33 mouse cellular contexts compared by ENCODE assay signal in the genomic region with DNA sequence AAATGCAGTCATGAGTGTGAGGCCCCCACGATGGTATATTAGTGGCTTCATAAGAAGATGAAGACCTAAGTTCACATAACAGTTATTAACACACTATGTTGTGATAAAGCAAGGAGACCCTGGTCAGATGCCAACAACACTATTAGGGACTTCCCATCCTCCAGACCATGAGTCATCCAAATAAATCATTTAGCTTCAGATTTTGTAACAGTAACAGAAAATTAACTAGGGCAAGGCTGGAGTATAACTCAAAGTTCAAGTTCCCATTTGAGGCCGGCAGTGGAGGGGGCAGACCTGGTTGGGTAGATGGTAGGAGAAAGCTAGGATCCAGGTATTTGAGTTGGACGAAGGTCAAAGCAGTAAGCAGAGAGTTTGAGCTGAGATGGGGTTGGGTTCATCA. TPM values are rescaled to one million over a fixed set of nuclear protein-coding genes. Genes with fewer than 3 reads are reported as not detected.
DNase-seq lines count a peak whose midpoint lies in the region; ATAC-seq and TF ChIP-seq lines count a peak whose summit lies in the region.
"Had no signal": no experiment of that assay in that cellular context is flagged by ENCODE, and none has a peak within 500 bp of the region (broad histone marks: within the 10 kb centered on the region; RNA-seq: fewer than 3 reads in every experiment).

No protein-coding gene starts in this region.

- POLR2A ChIA-PET in Patski (lab: Charles Lee), result no interaction called here

- peak overlapping the region; percentile 85 for H3K27ac ChIP-seq in liver, adult 2 months (replicated peaks; ENCODE audit: insufficient read depth, low read depth, low read length)
- H3K27ac ChIP-seq: heart, embryonic 10.5 days; hindbrain, embryonic 10.5 days; hindbrain, postnatal 0 days; layer of hippocampus, adult 2 months; limb, embryonic 12.5 days; liver, embryonic 15.5 days; neural tube, embryonic 15.5 days; stomach, embryonic 15.5 days had no signal

- peak; percentile 60 for DNase-seq in adrenal gland, adult 2 months
- DNase-seq in adrenal gland, postnatal 25 days, result no peak
- peak; percentile 98 for DNase-seq in liver, adult 2 months (ENCODE audit: extremely low read depth, low read depth, low spot score)
- DNase-seq in liver (no peak), Patski (ENCODE audit: low read depth, low spot score) (no peak)
- peak; percentile 42 for DNase-seq in fibroblast of lung, adult 2 months (ENCODE audit: low read depth)
- DNase-seq in left cerebral cortex, postnatal 36 days (ENCODE audit: low spot score in 2 of 2), result no peak
- DNase-seq: cerebellum, adult 8-10 months; layer of hippocampus, postnatal 36 days; lung, postnatal 10 days; thymus, postnatal 36 days had no signal

- H3K4me3 ChIP-seq in liver, adult 2 months (ENCODE audit: insufficient read depth, low read depth, low read length), result no peak overlapping the region
- H3K4me3 ChIP-seq: heart, embryonic 10.5 days; hindbrain, embryonic 10.5 days; layer of hippocampus, adult 2 months; limb, embryonic 12.5 days; liver, embryonic 15.5 days; neural tube, embryonic 15.5 days; stomach, embryonic 15.5 days had no signal

- TF ChIP-seq CTCF in liver, adult 2 months (IDR thresholded peaks at IDR 0.05; ENCODE audit: low read depth, low read length), result no peak
- TF ChIP-seq CTCF in Patski (IDR thresholded peaks at IDR 0.05), result no peak

- in situ Hi-C loops in Patski (cut with MboI; ENCODE audit: low pct_unique_long_range_greater_than_20kb), result no loop called here

- peak; percentile 27 for ATAC-seq in Patski
- no peak for ATAC-seq in monocyte, adult 5-6 weeks (replicated peaks; ENCODE audit: insufficient number of reproducible peaks, low FRiP score, low TSS enrichment, poor library complexity, severe bottlenecking)
- ATAC-seq: activated CD4-positive, CD25-positive, alpha-beta regulatory T cell, adult 4 months; CD4-positive, CD25-positive, alpha-beta regulatory T cell, adult 4 months; forebrain, embryonic 14.5 days; hindbrain, postnatal 0 days; intestine, embryonic 16.5 days had no signal

- H3K27me3 ChIP-seq in liver, adult 2 months (ENCODE audit: control insufficient read depth, insufficient read depth, low read length), result no peaks in the 10 kb centered on the region
- no peaks in the 10 kb centered on the region for H3K27me3 ChIP-seq in Patski
- H3K27me3 ChIP-seq: limb, embryonic 12.5 days; liver, embryonic 15.5 days; neural tube, embryonic 15.5 days; stomach, embryonic 15.5 days had no signal

- WGBS in liver, adult 2 months, result 26% methylated on average over 3 of the region's 3 CpGs

- no peaks in the 10 kb centered on the region for H3K79me2 ChIP-seq in liver, adult 2 months (ENCODE audit: control insufficient read depth, insufficient read depth, low read length)

- CTCF ChIA-PET in Patski (lab: Charles Lee), result interaction anchor here (1.6 kb wide), 1 partner anchor 41 kb away, joined by 3 read pairs; no protein-coding TSS in a partner anchor

- H3K36me3 ChIP-seq in liver, adult 2 months (ENCODE audit: control insufficient read depth, insufficient read depth, low read length), result no peaks in the 10 kb centered on the region; the same call in 1 of the 2 replicates
- H3K36me3 ChIP-seq: heart, embryonic 10.5 days; hindbrain, embryonic 10.5 days; limb, embryonic 12.5 days; liver, embryonic 15.5 days; neural tube, embryonic 15.5 days; stomach, embryonic 15.5 days had no signal

- no peak overlapping the region for H3K9ac ChIP-seq in liver, adult 2 months (ENCODE audit: low read depth, low read length)
- H3K9ac ChIP-seq: limb, embryonic 12.5 days; liver, embryonic 15.5 days; neural tube, embryonic 15.5 days; stomach, embryonic 15.5 days had no signal

- H3K4me1 ChIP-seq in liver, adult 2 months (ENCODE audit: control insufficient read depth, insufficient read depth, low read length), result peaks cover 17% of the 10 kb centered on the region
- H3K4me1 ChIP-seq: heart, embryonic 10.5 days; limb, embryonic 12.5 days; liver, embryonic 15.5 days; neural tube, embryonic 15.5 days; stomach, embryonic 15.5 days had no signal

- intact Hi-C loops in left cerebral cortex, postnatal 36 days (cut with DNase I), result no loop called here

- no peak for TF ChIP-seq POLR2A in liver, adult 2 months (IDR thresholded peaks at IDR 0.05; ENCODE audit: extremely low read depth, insufficient read depth, low read length)

RNA-seq across cellular contexts. Expression of gene Col5a3, which starts 33.6 kb away (rescaled TPM):
- total RNA-seq in adrenal gland, adult 2 months (2021), result 100 to 1,000 TPM in 1 of 2 experiments, 10 to 100 TPM in 1; 78.4 to 293 TPM
- 108 and 110 TPM in 2 replicates for polyA plus RNA-seq in adrenal gland, adult 2 months (2012; rRNA removed)
- total RNA-seq in adrenal gland, postnatal 25 days (2021), result 178 and 222 TPM in 2 replicates
- 0.83 and 2.1 TPM in 2 replicates for total RNA-seq in liver, adult 2 months (2014; rRNA removed)
- polyA plus RNA-seq in liver, adult 2 months (2012; rRNA removed), result 2.9 and 6.4 TPM in 2 replicates
- polyA plus RNA-seq in Patski (2021), result 0.08 TPM
- total RNA-seq in monocyte, adult 5-6 weeks (2017), result 0.11 TPM in 1 of 3 replicates, not detected in the others
- 1 to 10 TPM; 1.1 to 2.2 TPM for total RNA-seq in left cerebral cortex, postnatal 36 days (2021)
- polyA plus RNA-seq: activated CD4-positive, CD25-positive, alpha-beta regulatory T cell, adult 4 months; CD4-positive, CD25-positive, alpha-beta regulatory T cell, adult 4 months had no signal

RNA-seq across cellular contexts. Expression of gene Olfm2, which starts 35.1 kb away (rescaled TPM):
- total RNA-seq in adrenal gland, adult 2 months (2021), result 1 to 10 TPM in 1 of 2 experiments, under 1 TPM in 1; 0.49 to 1.0 TPM
- 1.1 and 2.9 TPM in 2 replicates for polyA plus RNA-seq in adrenal gland, adult 2 months (2012; rRNA removed)
- 0.46 and 0.52 TPM in 2 replicates for total RNA-seq in adrenal gland, postnatal 25 days (2021)
- total RNA-seq in liver, adult 2 months (2014; rRNA removed), result 0.09 and 0.34 TPM in 2 replicates
- 0.14 and 0.72 TPM in 2 replicates for polyA plus RNA-seq in liver, adult 2 months (2012; rRNA removed)
- polyA plus RNA-seq in Patski (2021), result 0.32 TPM
- not detected in 3 replicates for total RNA-seq in monocyte, adult 5-6 weeks (2017)
- total RNA-seq in left cerebral cortex, postnatal 36 days (2021), result 100 to 1,000 TPM; 160 to 193 TPM

RNA-seq across cellular contexts. Expression of gene Rdh8, which starts 37.0 kb away (rescaled TPM):
- total RNA-seq in adrenal gland, adult 2 months (2021), result not detected
- polyA plus RNA-seq in adrenal gland, adult 2 months (2012; rRNA removed), result not detected in 2 replicates
- total RNA-seq in adrenal gland, postnatal 25 days (2021), result not detected in 2 replicates
- not detected in 2 replicates for total RNA-seq in liver, adult 2 months (2014; rRNA removed)
- polyA plus RNA-seq in liver, adult 2 months (2012; rRNA removed), result not detected in 2 replicates
- not detected for polyA plus RNA-seq in Patski (2021)
- not detected in 3 replicates for total RNA-seq in monocyte, adult 5-6 weeks (2017)
- total RNA-seq in left cerebral cortex, postnatal 36 days (2021), result not detected
- total RNA-seq: hindbrain, postnatal 0 days; layer of hippocampus, adult 2 months; layer of hippocampus, postnatal 36 days; left cerebral cortex, postnatal 10 days; megakaryocyte progenitor cell, adult 5-6 weeks; midbrain, postnatal 0 days had no signal
- polyA plus RNA-seq: activated CD4-positive, CD25-positive, alpha-beta regulatory T cell, adult 4 months; brain, embryonic 14.5 days; CD4-positive, CD25-positive, alpha-beta regulatory T cell, adult 4 months; embryonic facial prominence, embryonic 14.5 days; forebrain, embryonic 14.5 days; frontal cortex, adult 2 months; gonadal fat pad, adult 2 months; heart, embryonic 10.5 days; heart, embryonic 16.5 days; hindbrain, embryonic 10.5 days; hindbrain, postnatal 0 days; intestine, embryonic 16.5 days; limb, embryonic 12.5 days; liver, embryonic 15.5 days; midbrain, embryonic 11.5 days; midbrain, postnatal 0 days; neural tube, embryonic 15.5 days; stomach, embryonic 15.5 days had no signal

Comparison
In these comparisons a context has a peak if more than half of its experiments do, and no peak if none do; other contexts are left out.
1. DNase-seq: peak in adrenal gland, adult 2 months (single experiment), liver, adult 2 months (single experiment) and fibroblast of lung, adult 2 months (single experiment); none in adrenal gland, postnatal 25 days (single experiment), liver (single experiment), Patski (single experiment) and left cerebral cortex, postnatal 36 days (0 of 2).
2. RNA of gene Col5a3, which starts 33.6 kb away (total RNA-seq): 78.4 to 293 TPM in adrenal gland, adult 2 months and 178 to 222 TPM in adrenal gland, postnatal 25 days; 1.1 to 2.2 TPM in left cerebral cortex, postnatal 36 days, 0.83 to 2.1 TPM in liver, adult 2 months and 0.11 TPM in monocyte, adult 5-6 weeks; every median in the first group is over 10 times any median in the second.
3. RNA of gene Olfm2, which starts 35.1 kb away (total RNA-seq): 160 to 193 TPM in left cerebral cortex, postnatal 36 days; 0.49 to 1.0 TPM in adrenal gland, adult 2 months, 0.46 to 0.52 TPM in adrenal gland, postnatal 25 days, 0.09 to 0.34 TPM in liver, adult 2 months and not detected in monocyte, adult 5-6 weeks; every median in the first group is over 10 times any median in the second.